Mouse (Mus musculus): ENCODE data around the gene Fam219a. TPM values are rescaled to one million over a fixed set of nuclear protein-coding genes. Genes with fewer than 3 reads are reported as not detected.

Gene Fam219a
- polyA plus RNA-seq, 1 experiment from 2014 or later: 16.8 TPM

DNA sequence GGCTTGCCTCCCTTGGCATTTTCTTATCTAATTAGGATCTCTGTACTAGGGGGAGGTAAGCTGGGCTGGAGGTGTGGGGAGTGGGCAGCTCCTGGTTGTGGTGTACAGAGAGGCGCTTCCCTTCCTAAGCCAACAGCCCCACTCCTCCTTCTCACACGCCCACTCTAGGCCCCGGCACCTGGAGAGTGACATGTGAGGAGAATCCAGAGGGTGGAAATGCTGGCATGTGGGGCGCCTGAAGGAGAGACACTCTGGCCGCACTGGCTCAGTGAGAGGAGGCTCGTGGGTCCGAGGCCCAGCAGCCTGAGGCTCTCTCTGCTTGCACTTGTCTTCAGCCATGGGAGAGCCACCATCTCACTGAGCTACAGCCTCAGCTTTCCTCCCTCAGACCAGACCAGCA, 51.0 kb downstream of the Fam219a start:
- Histone ChIP-seq H3K9me3 (no peaks in the 10 kb centered on the region), H3K9ac (no peak overlapping the region), H3K4me1 (peaks cover 5% of the 10 kb centered on the region), H3K4me3 (no peak overlapping the region), H3K27me3 (replicated peaks) (no peaks in the 10 kb centered on the region), H3K4me2 (no peak overlapping the region), H3K27ac (no peak overlapping the region), H3K36me3 (replicated peaks) (0 out of 2 replicates have a peak, but pooled peaks cover 2% of the 10 kb centered on the region)
- WGBS: 85% methylated on average over 7 of the region's 7 CpGs
- no peak for ATAC-seq (replicated peaks)

DNA sequence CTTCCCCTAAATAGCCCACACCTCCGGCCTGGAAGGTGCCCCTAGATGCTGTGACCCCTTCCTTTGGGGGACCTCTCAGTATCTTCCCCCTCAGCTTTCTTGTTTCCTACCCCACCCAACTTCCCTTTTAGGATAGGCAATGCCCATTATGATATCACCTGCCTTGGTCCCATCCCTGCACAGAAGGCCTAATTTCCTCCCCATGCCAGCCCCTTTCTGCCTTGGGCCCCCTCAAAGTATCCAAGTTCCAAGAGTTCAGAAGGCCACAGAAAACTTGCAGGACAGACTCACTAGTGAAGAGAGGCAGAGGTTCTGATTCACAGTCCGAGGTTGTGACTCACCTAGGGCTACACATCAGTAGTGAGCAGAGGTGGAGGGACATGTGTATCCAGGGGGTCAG, 52.1 kb downstream of the Fam219a start, which contains the start of gene 1110017D15Rik:
TSS of gene 1110017D15Rik (minus strand) at position 101 of the 400 bp plus-strand sequence.
- Histone ChIP-seq H3K4me2 (no peak within 1 kb of the TSS), H3K4me1 (peaks cover 8% of the 10 kb centered on the region), H3K4me3 (no peak within 1 kb of the TSS), H3K9me3 (no peaks in the 10 kb centered on the region), H3K27ac (no peak within 1 kb of the TSS), H3K27me3 (replicated peaks) (no peaks in the 10 kb centered on the region), H3K36me3 (replicated peaks) (0 out of 2 replicates have a peak, but pooled peaks cover 2% of the 10 kb centered on the region), H3K9ac (no peak within 1 kb of the TSS)
- WGBS: 88% methylated on average over 2 of the region's 2 CpGs
- no peak for ATAC-seq (replicated peaks)

DNA sequence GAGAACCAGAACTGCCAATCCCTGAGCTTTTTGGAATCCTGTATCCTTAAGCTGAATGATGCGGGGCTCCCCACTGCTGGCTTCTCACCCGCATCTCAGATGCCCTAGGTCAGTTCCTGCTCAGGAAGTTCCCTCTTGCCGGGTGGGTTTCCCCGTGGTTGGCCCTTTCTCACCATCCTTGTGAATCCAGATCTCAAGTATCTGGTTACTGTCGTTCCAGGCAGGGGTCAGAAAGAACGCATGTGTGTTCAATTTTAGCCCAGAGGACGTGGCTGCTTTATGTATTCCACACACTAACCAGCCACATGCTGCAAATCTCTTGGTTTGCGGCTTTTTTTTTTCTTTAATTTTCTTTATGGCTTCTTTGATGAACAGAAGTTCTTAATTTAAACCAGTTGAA, 55.6 kb downstream of the Fam219a start:
- Histone ChIP-seq H3K4me3 (no peak overlapping the region), H3K27me3 (replicated peaks) (0 out of 2 replicates have a peak, but pooled peaks cover 1% of the 10 kb centered on the region), H3K9me3 (no peaks in the 10 kb centered on the region), H3K36me3 (replicated peaks) (no peaks in the 10 kb centered on the region), H3K4me1 (peaks cover 8% of the 10 kb centered on the region), H3K27ac (peak overlapping the region; percentile 36), H3K9ac (no peak overlapping the region), H3K4me2 (no peak overlapping the region)
- WGBS: 17% methylated on average over 8 of the region's 8 CpGs
- no peak for ATAC-seq (replicated peaks)

DNA sequence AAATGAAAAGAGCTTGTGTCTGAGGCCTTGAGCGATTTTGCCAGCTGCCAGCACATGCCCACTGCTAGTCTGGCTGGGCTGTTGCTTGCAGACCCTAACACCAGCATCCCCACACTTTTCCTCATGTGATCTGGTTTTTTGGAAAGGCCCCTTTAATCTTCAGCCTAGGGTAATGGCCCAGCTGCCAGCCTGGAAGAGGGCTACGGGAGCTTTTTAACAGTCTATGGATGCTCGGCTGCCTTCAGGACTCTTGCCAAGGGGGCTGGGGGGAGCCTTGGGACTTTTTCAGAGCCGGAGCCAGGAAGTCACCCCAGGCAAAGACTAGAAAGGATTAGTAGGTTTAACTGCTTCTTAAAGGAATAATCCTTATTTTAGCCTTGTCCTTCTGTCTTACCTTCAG, 56.0 kb downstream of the Fam219a start:
- Histone ChIP-seq H3K27ac (peak overlapping the region; percentile 36), H3K4me1 (peaks cover 8% of the 10 kb centered on the region), H3K9me3 (no peaks in the 10 kb centered on the region), H3K4me2 (no peak overlapping the region), H3K36me3 (replicated peaks) (no peaks in the 10 kb centered on the region), H3K27me3 (replicated peaks) (0 out of 2 replicates have a peak, but pooled peaks cover 5% of the 10 kb centered on the region), H3K4me3 (no peak overlapping the region), H3K9ac (no peak overlapping the region)
- peak; percentile 38; the same call in 1 of the 2 replicates for ATAC-seq (replicated peaks)
- 18% methylated on average over 4 of the region's 4 CpGs for WGBS

DNA sequence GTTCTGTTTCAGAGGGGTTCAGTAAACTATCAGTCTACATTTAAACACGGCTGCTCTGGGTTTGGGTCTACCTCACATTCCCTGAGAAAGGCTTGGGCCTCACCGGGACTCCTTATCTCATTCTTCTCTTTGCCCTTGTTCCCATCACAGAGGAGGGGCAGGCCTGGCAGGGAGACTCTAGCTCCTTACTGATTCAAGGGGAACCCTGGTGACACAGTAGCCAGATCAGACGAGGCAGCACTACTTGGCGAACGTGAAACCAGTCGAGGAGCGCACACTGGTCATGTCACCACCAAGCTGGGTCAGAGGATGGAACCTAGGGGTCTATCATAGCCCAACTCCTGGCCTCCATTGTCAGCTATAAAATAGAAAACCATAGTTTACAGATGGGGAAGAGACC, 61.3 kb downstream of the Fam219a start:
- Histone ChIP-seq H3K4me2 (peak overlapping the region; percentile 87; the same call in 1 of the 2 replicates), H3K9ac (no peak overlapping the region), H3K27ac (0 out of 2 replicates have a peak overlapping the region, but pooled peaks have one; percentile 75), H3K4me1 (peaks cover 22% of the 10 kb centered on the region), H3K4me3 (no peak overlapping the region), H3K27me3 (replicated peaks) (0 out of 2 replicates have a peak, but pooled peaks cover 6% of the 10 kb centered on the region), H3K36me3 (replicated peaks) (no peaks in the 10 kb centered on the region), H3K9me3 (no peaks in the 10 kb centered on the region)
- ATAC-seq (replicated peaks): no peak
- 49% methylated on average over 7 of the region's 7 CpGs for WGBS

DNA sequence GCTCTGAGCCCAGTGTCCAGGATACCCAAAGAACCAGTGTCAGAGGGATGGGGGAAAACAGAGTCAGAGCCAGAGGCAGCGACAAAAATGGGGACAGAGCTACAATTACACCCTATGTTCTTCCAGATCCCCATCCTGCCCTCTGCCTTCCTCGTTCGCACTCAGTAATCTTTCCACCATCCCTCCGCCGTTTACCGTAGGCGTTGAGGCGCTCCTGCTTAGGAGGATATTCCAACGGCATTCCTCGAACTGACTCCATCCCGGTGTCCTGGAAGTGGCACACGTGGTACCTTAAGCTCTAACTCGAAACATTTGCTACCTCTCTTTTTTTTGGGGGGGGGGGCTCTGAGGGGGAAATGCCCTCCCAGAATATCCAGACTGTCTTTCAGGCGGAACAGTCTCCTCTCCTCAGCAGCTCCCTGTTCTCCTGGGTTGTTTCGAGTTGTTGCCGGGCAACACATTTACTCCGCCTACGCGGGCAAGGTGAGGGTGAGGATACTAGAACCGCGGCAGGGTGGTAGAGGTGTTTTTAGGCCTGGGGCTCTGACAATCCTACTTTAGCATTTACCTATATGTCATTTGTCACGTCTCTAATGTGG, 61.9 kb downstream of the Fam219a start:
- no peaks in the 10 kb centered on the region for H3K36me3 ChIP-seq (replicated peaks)
- H3K9me3 ChIP-seq: no peaks in the 10 kb centered on the region
- ATAC-seq (replicated peaks): peak; percentile 38
- H3K4me2 ChIP-seq: peak overlapping the region; percentile 87
- H3K27ac ChIP-seq: peak overlapping the region; percentile 75
- H3K4me1 ChIP-seq: peaks cover 28% of the 10 kb centered on the region
- 0 out of 2 replicates have a peak, but pooled peaks cover 6% of the 10 kb centered on the region for H3K27me3 ChIP-seq (replicated peaks)
- peak overlapping the region; percentile 50 for H3K4me3 ChIP-seq
- WGBS: 3% methylated on average over 22 of the region's 22 CpGs
- peak overlapping the region; percentile 72 for H3K9ac ChIP-seq

DNA sequence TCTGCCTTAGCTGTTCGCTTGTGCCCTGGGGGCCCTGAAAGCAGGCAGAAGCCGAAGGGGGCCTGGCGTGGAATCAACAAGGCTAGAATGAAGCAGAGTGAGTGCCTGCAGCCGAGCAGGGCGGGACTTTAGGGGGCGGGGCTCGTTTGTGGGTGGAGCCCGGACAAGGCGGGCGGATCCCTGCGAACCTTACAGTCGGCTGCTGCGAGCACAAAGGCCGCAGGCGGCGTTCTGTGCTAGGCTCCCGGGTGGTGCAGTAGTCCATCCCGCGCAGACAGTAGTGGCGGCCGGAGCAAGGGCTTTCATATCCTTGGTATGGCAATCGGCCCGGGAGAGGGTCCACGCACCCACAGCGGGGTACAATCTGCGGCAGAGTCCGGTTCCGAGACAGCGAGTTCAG, 62.4 kb downstream of the Fam219a start:
- H3K4me3 ChIP-seq: peak overlapping the region; percentile 50
- H3K27ac ChIP-seq: peak overlapping the region; percentile 75
- H3K4me2 ChIP-seq: peak overlapping the region; percentile 87
- WGBS: 0% methylated on average over 29 of the region's 29 CpGs
- no peaks in the 10 kb centered on the region for H3K9me3 ChIP-seq
- H3K36me3 ChIP-seq (replicated peaks): no peaks in the 10 kb centered on the region
- peak overlapping the region; percentile 72 for H3K9ac ChIP-seq
- H3K4me1 ChIP-seq: peaks cover 33% of the 10 kb centered on the region
- ATAC-seq (replicated peaks): peak; percentile 75
- H3K27me3 ChIP-seq (replicated peaks): 0 out of 2 replicates have a peak, but pooled peaks cover 10% of the 10 kb centered on the region

DNA sequence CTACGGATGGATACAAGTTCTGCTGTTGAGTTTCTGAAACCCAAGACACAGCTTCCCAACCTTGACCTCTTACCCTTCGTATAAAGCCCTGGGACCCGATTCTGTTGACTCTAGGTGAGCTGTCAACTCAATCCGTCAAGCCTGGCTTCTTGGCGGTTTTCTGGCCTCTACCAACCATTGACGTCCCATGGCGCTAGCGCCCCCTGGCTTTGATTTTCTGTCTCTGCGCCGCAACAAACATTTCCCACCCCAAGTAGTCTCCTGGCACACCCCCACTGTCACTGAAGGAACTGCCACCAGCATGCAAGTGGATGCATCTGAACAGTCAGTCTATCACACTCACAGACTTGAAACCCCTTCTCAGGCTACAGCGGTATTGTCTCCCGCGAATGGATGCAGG, 63.2 kb downstream of the Fam219a start:
- H3K4me3 ChIP-seq: no peak overlapping the region
- 7% methylated on average over 13 of the region's 13 CpGs for WGBS
- peak overlapping the region; percentile 87 for H3K4me2 ChIP-seq
- peak overlapping the region; percentile 75; the same call in 1 of the 2 replicates for H3K27ac ChIP-seq
- peaks cover 14% of the 10 kb centered on the region; the same call in 1 of the 2 replicates for H3K27me3 ChIP-seq (replicated peaks)
- no peaks in the 10 kb centered on the region for H3K36me3 ChIP-seq (replicated peaks)
- no peaks in the 10 kb centered on the region for H3K9me3 ChIP-seq
- H3K9ac ChIP-seq: no peak overlapping the region
- ATAC-seq (replicated peaks): no peak
- H3K4me1 ChIP-seq: peaks cover 33% of the 10 kb centered on the region

DNA sequence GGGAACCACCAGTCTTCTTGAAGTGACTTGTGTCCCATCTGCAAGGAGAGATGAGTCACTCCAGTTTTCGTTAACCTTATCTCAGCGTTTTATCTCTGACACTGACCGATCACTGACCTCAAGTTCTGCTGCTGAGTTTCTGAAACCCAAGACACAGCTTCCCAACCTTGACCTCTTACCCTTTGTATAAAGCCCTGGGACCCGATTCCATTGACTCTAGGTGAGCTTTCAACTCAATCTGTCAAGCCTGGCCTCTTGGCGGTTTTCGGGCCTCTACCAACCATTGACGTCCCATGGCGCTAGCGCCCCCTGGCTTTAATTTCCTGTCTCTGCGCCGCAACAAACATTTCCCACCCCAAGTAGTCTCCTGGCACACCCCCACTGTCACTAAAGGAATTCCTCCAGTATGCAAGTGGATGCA, 64.2 kb downstream of the Fam219a start:
- ATAC-seq (replicated peaks): no peak
- Histone ChIP-seq H3K27ac (no peak overlapping the region), H3K9ac (no peak overlapping the region), H3K9me3 (no peaks in the 10 kb centered on the region), H3K27me3 (replicated peaks) (peaks cover 24% of the 10 kb centered on the region), H3K36me3 (replicated peaks) (no peaks in the 10 kb centered on the region), H3K4me1 (peaks cover 33% of the 10 kb centered on the region), H3K4me3 (no peak overlapping the region), H3K4me2 (no peak overlapping the region)
- 57% methylated on average over 11 of the region's 11 CpGs for WGBS

DNA sequence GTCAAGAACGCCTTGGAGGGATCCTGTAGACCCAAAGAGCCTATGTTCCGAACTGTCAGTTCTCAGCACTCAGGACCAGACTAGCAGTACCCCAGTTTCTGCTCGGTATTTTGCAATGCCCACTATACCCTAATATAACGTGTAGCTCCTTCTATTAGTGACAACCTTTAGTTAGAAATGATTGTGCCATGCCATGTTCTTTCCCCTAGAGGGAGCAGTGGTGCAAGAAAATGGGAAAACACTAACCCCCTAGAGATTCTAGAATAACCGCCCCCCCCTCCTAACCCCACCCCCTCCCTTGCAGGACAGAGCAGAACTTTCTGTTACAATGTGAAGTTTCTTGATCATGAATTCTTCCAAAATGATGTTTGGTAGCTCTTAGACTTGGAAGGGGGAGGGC, 65.0 kb downstream of the Fam219a start:
- H3K9me3 ChIP-seq: no peaks in the 10 kb centered on the region
- H3K9ac ChIP-seq: no peak overlapping the region
- peaks cover 33% of the 10 kb centered on the region for H3K4me1 ChIP-seq
- no peak overlapping the region for H3K27ac ChIP-seq
- no peak for ATAC-seq (replicated peaks)
- no peak overlapping the region for H3K4me3 ChIP-seq
- peaks cover 32% of the 10 kb centered on the region for H3K27me3 ChIP-seq (replicated peaks)
- no peaks in the 10 kb centered on the region for H3K36me3 ChIP-seq (replicated peaks)
- H3K4me2 ChIP-seq: no peak overlapping the region
- WGBS: 78% methylated on average over 5 of the region's 5 CpGs

DNA sequence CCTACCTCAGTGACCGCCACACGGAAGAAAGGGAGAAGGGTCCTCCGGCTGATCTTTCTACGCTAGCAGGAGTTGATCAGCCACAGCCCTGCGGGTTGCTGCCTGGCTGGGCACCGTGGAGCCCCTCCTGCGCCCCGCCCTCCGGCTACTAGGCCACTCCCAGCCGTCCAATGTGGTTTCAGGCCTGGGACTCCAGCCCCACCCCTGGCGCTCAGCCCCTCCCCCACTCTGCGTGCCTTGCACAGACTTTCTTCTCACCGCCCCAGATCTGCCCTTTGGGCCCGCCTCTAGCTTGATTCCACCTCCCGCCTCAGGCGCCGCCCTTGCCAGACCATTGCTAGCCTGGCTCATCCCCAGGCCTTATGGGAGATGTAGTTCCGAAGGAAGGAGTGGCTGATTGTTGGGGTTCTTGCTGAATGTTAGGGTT, 66.3 kb downstream of the Fam219a start, which contains the start of gene AI464131:
TSS of gene AI464131 (minus strand) at position 91 of the 427 bp plus-strand sequence.
- Histone ChIP-seq H3K4me1 (peaks cover 45% of the 10 kb centered on the region), H3K27me3 (replicated peaks) (peaks cover 40% of the 10 kb centered on the region), H3K36me3 (replicated peaks) (no peaks in the 10 kb centered on the region), H3K9ac (0 out of 2 replicates have a peak within 1 kb of the TSS, but pooled peaks have one; percentile 9), H3K27ac (no peak within 1 kb of the TSS), H3K4me2 (peak within 1 kb of the TSS; percentile 51), H3K4me3 (peak within 1 kb of the TSS; percentile 34), H3K9me3 (no peaks in the 10 kb centered on the region)
- 2% methylated on average over 18 of the region's 18 CpGs for WGBS
- peak; percentile 86 for ATAC-seq (replicated peaks)

DNA sequence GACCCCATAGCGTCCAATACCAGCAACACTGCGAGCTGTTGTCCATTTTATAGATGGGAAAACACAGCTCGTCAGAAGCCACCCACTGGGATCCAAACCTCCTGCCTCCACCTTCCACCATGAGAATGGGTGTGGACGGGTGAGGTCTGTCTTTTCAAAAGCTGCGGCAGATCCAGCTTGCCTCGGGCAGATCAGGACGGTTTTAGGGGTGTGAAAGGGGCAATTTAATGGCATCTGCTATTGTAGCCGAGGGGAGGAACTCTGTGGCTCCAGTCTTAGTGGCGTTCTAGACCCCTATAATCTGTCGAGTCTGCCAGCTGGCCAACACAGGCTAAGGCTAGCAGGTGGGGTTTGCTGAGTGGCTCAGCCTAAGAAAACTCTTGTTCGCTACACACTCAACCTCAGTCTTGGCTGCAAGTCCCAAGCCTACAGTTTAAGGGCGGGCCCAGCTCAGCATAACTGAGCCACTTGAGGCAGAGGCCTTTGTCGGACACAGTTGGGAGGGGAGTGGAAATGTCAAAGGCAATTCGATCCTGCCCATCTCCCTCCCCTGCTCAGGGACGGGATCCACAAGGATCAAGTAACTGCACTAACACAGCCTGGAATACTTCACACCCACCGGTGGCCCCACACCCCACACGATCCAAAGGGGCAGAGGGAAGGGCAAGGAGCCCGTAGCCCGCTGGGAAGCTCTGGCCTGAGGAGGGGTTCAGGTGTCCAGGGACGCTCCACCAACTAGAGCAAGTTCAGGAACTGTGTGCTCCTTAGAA, 67.0 kb downstream of the Fam219a start:
- WGBS: 10% methylated on average over 20 of the region's 20 CpGs
- Histone ChIP-seq H3K9me3 (no peaks in the 10 kb centered on the region), H3K4me3 (peak overlapping the region; percentile 34), H3K36me3 (replicated peaks) (no peaks in the 10 kb centered on the region), H3K27me3 (replicated peaks) (peaks cover 46% of the 10 kb centered on the region), H3K4me2 (peak overlapping the region; percentile 51), H3K4me1 (peaks cover 45% of the 10 kb centered on the region), H3K27ac (no peak overlapping the region), H3K9ac (0 out of 2 replicates have a peak overlapping the region, but pooled peaks have one; percentile 9)
- ATAC-seq (replicated peaks): peak; percentile 25

Measured in midbrain, embryonic 15.5 days (tissue).